Mouse (Mus musculus): ENCODE measurements around the gene Gm4070. TPM values are rescaled to one million over a fixed set of nuclear protein-coding genes. Genes with fewer than 3 reads are reported as not detected.
"Not testable (repeated sequence)": the region's sequence is repeated elsewhere in the genome, so short reads cannot be mapped to it uniquely, and the experiment has no call there.

Gene Gm4070
- 1 to 10 TPM; 1.6 to 6.9 (median 2.8) TPM for total RNA-seq (2022)

- not testable (repeated sequence) for DNase-seq (ENCODE audit: low spot score in 2 of 2)
Measured at GRCm38 (mm10) chr7:105953812-105954211, at the start of gene Gm4070. TSS of gene Gm4070 (minus strand) at chr7:105953967.

GRCm38 (mm10) chr7:105954540-105954939 lies 773 bp upstream of the Gm4070 start:
- not testable (repeated sequence) for DNase-seq (ENCODE audit: low spot score in 2 of 2)

- not testable (repeated sequence) for DNase-seq (ENCODE audit: low spot score in 2 of 2)
Measured at GRCm38 (mm10) chr7:105952408-105952807, 1.4 kb downstream of the Gm4070 start.

GRCm38 (mm10) chr7:105945238-105945637 lies 8.5 kb downstream of the Gm4070 start:
- DNase-seq (ENCODE audit: low spot score in 2 of 2), result not testable (repeated sequence)

GRCm38 (mm10) chr7:105932132-105932531 lies 21.6 kb downstream of the Gm4070 start:
- not testable (repeated sequence) for DNase-seq (ENCODE audit: low spot score in 2 of 2)

GRCm38 (mm10) chr7:105883588-105884336 lies 70.0 kb downstream of the Gm4070 start:
- not testable (repeated sequence) for DNase-seq (ENCODE audit: low spot score in 2 of 2)

- not testable (repeated sequence) for DNase-seq (ENCODE audit: low spot score in 2 of 2)
Measured at GRCm38 (mm10) chr7:105879717-105880484, 73.9 kb downstream of the Gm4070 start.

- not testable (repeated sequence) for DNase-seq (ENCODE audit: low spot score in 2 of 2)
Measured at GRCm38 (mm10) chr7:105855718-105856560, 97.8 kb downstream of the Gm4070 start.

Other genes with a start within 250 kb of the Gm4070 start
- 10 to 100 TPM; 74.3 to 83.2 (median 81.6) TPM for gene Ilk, start 217.4 kb downstream of the Gm4070 start, total RNA-seq (2022)
- gene Rrp8, start 216.6 kb downstream of the Gm4070 start, total RNA-seq (2022), result 10 to 100 TPM; 12.5 to 15.5 (median 13.8) TPM
- gene Taf10, start 209.6 kb downstream of the Gm4070 start, total RNA-seq (2022), result 100 to 1,000 TPM in 3 of 4 experiments, 10 to 100 TPM in 1; 97.4 to 118 (median 113) TPM
- 10 to 100 TPM; 62.2 to 81.2 (median 67.1) TPM for gene Tpp1, start 201.7 kb downstream of the Gm4070 start, total RNA-seq (2022)
- 10 to 100 TPM in 1 of 4 experiments, 1 to 10 TPM in 3; 9.1 to 10.2 (median 9.5) TPM for gene Dchs1, start 166.3 kb downstream of the Gm4070 start, total RNA-seq (2022)
- 100 to 1,000 TPM in 3 of 4 experiments, 10 to 100 TPM in 1; 89.9 to 106 (median 102) TPM for gene Mrpl17, start 142.9 kb downstream of the Gm4070 start, total RNA-seq (2022)

All from left cerebral cortex, adult 8-10 months (tissue).